Mouse (Mus musculus) lung, adult 2 months (tissue): ENCODE measurements around the gene Mcf2l. TPM values are rescaled to one million over a fixed set of nuclear protein-coding genes. Genes with fewer than 3 reads are reported as not detected.

ENCODE experiments used
- DNase-seq: peaks from one replicate; pipeline ENCODE4 v3.0.0; 2022
- H3K4me1 ChIP-seq: fragments of 200-500 bp; 2 replicates; pipeline ENCODE4 v1.6.1; 2011; ENCODE audit warnings: low read length; ENCODE audit not compliant: control insufficient read depth, insufficient read depth
- H3K4me3 ChIP-seq: fragments of 200-500 bp; replicated peaks from 2 replicates; pipeline ENCODE3; 2011; ENCODE audit warnings: low read depth, mild to moderate bottlenecking, control low read depth, low read length; ENCODE audit errors: extremely low read depth
- CTCF ChIP-seq: fragments of 200-500 bp; IDR thresholded peaks from 2 replicates; pipeline ENCODE4 v1.5.1; 2011; ENCODE audit warnings: mild to moderate bottlenecking, low read length, control low read depth; ENCODE audit not compliant: insufficient read depth
- POLR2A ChIP-seq: fragments of 200-500 bp; IDR thresholded peaks from 2 replicates; pipeline ENCODE4 v1.6.1; 2011; ENCODE audit warnings: low read depth, mild to moderate bottlenecking, control low read depth, low read length, borderline replicate concordance; ENCODE audit errors: extremely low read depth
- WGBS: fragments of 180-500 bp; shearing (Covaris S2); methylation state at CpG from one replicate; pipeline ENCODE4 v1.1.7; 2018; 5-methylcytosine and 5-hydroxymethylcytosine counted together
- polyA plus RNA-seq: library from polyadenylated mRNA; depleted of rRNA; stranded (reverse); fragments of >200 nt; gene quantifications from 2 replicates; pipeline ENCODE4 v1.2.3, GENCODE M21; 2012

Gene Mcf2l
- polyA plus RNA-seq, 1 experiment = 42.8 TPM

DNA sequence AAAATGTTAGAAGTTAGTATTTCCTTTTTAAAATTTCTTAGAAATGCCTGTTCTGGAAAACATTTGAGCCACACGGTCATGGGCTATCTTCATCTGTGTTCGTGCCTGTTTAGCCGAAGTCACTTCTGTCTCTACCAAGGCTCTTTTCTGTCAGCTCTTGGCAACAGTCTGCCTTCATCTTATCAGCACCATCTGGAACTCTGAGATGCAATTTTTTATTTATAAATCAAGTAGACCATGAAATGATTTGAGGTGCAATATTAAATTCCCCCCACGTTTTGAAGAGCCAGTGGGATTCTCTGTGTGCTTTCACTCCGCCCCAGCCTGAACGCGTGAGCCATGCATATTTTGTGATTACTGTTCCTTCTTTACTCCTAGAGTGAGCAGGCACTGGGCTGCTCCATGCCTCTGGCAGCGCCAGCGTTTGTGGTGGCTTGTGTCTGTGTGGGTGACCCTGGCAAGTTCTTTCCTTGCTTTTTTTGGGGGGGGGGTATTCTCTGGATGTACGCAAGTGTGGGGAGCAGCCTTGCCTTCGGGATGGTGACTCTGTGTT, 15.5 kb downstream of the Mcf2l start:
- DNase-seq = no peak
- 83% methylated on average over 11 of the region's 11 CpGs for WGBS

GRCm38 (mm10) chr8:12892882-12893446, 19.4 kb downstream of the Mcf2l start:
- WGBS = 71% methylated on average over 5 of the region's 5 CpGs
- Histone ChIP-seq H3K4me1 (no peaks in the 10 kb centered on the region; the same call in none of the 2 replicates), H3K4me3 (no peak overlapping the region)
- no peak for DNase-seq
- TF ChIP-seq POLR2A (no peak), CTCF (no peak)

More for the DNA sequence above, 15.5 kb downstream of the Mcf2l start:
- no peak for TF ChIP-seq CTCF
- no peak for TF ChIP-seq POLR2A
- H3K4me1 ChIP-seq = no peaks in the 10 kb centered on the region
- no peak overlapping the region for H3K4me3 ChIP-seq

GRCm38 (mm10) chr8:12893797-12894578, 20.4 kb downstream of the Mcf2l start:
- H3K4me1 ChIP-seq = no peaks in the 10 kb centered on the region; the same call in none of the 2 replicates
- TF ChIP-seq CTCF (no peak), POLR2A (no peak)
- H3K4me3 ChIP-seq = no peak overlapping the region
- DNase-seq = no peak
- 85% methylated on average over 12 of the region's 12 CpGs for WGBS

- H3K4me1 ChIP-seq = no peaks in the 10 kb centered on the region; the same call in none of the 2 replicates
- no peak for TF ChIP-seq POLR2A
- TF ChIP-seq CTCF = no peak
- WGBS = 77% methylated on average over 11 of the region's 11 CpGs
- DNase-seq = no peak
- no peak overlapping the region for H3K4me3 ChIP-seq
These were observed 21.4 kb downstream of the Mcf2l start for GRCm38 (mm10) chr8:12894783-12895534.

DNA sequence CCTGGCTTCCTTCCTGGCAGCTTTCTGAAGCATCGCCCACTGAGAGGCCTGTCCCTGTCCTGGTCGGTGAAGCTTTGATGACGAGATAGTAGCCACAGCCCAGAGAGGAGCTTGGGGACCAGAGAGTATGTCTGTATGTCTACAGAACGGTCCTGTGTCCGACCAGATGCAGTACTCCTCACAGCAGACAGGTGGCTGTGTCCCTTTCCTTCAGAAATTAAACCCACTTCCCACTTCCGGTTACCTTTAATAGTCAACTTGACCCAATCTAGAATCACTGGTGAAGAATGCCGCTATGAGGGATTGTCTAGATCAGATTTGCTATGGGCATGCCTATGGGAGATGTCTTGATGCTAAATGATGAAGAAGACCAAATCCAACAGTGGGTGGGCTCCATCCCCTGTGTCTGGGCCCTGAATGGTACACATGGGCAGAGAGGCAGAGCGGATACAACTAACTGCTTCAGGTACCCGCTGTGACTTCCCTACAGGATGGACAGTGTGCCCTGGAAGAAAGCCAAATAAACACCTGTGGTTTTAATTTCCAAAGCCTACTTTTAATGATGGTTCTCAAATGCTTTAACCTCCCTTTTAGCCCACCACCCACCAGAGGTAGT, 22.0 kb downstream of the Mcf2l start:
- H3K4me1 ChIP-seq = no peaks in the 10 kb centered on the region; the same call in none of the 2 replicates
- no peak for DNase-seq
- H3K4me3 ChIP-seq = no peak overlapping the region
- 67% methylated on average over 9 of the region's 9 CpGs for WGBS
- TF ChIP-seq POLR2A = no peak
- 0 out of 2 replicates have a peak, but pooled peaks have one; percentile 19 for TF ChIP-seq CTCF

DNA sequence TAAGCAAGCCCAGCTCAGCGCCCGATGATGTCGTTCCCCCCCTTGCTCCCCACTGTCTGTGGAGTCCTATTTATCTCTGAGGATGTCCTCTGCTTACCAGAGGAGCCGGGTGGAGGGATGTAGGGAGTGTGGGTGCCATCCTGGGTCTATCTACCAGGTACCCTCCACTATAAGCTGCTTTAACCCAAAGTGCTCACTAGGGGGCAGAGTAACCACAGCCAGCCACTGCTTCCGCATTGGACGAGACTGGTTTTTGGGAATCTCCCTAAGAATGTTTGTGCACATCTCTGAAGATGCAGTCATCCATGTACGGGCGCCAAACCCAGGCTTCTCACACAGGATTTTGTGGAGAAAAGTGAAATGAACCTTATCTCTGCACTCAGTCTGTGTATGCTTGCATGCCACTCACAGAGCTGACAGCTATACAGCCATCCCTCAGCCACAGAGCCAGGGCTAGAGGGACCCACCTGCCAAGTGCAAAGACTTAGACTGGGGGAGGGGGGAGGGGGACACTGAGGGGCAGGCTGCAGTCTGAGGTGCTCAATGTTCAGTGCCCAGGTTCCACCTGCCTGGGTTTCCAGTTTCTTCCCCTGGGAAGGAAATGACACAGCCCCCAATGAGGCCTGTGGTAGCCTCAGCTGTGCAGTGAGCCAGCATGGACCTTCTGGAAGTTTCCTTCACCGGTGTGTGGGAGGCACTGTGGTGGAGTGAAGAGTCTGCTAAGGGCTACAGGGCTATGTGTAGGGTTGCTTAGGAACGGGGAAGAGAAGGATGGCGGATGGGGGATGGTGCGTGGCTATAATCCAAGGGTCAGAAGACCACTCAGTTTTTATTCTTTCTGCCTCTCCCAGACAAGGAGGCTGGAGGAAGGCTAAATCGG, 23.1 kb downstream of the Mcf2l start:
- H3K4me3 ChIP-seq = no peak overlapping the region
- peak; percentile 34 for DNase-seq
- H3K4me1 ChIP-seq = no peaks in the 10 kb centered on the region; the same call in none of the 2 replicates
- WGBS = 36% methylated on average over 13 of the region's 13 CpGs
- peak; percentile 88 for TF ChIP-seq CTCF
- TF ChIP-seq POLR2A = no peak

DNA sequence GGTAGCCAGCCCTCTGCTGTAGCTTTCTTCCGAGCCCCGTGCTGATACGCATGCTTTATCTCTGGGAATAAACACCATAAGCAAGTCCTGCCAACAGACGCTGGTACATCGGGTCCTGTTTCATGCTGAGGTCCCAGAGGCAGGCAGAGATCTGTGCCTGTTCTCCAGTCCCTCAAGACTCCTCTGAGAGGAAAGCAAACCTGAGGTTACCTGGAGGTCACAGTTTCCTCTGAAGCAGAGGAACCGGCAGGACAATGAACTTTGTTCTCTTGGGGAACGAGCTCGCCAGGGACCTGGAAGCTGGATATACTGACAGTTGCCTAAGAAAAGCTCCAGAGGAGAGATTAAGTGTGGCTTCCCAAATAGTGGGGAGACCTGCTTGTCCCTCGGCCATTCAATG, 24.2 kb downstream of the Mcf2l start:
- Histone ChIP-seq H3K4me3 (no peak overlapping the region), H3K4me1 (no peaks in the 10 kb centered on the region; the same call in none of the 2 replicates)
- TF ChIP-seq CTCF (no peak), POLR2A (no peak)
- 23% methylated on average over 9 of the region's 9 CpGs for WGBS
- DNase-seq = no peak

DNA sequence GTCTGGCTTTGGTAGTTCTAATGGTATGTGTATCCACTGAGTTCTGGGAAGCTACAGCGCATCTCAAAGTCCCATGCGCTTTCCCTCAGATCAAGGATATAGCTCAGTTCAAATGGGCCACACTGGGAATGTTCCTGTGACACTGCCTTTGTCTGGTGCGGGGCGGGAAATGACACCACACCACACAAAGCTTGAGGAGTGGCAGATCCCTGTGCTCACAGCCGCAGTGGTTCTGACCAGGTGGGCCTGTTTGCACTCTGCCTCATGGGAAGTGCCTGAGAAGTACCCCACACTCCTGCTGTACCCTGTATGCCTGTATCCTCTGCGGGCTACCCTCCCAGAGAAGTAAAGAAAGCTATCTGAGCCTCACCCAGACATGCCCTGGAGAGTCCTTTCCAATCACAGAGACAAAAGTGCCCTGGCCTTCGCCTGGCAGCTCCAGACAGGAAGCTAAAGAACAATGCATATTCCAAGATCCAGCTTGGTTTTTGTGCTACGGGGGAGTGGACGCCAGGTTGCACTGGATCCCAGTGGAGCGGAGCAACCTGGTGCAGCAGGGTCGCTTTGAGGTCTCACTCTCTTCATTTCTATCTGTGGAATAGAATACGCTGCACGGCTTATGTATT, 30.3 kb downstream of the Mcf2l start:
- no peak for DNase-seq
- TF ChIP-seq CTCF (no peak), POLR2A (0 out of 2 replicates have a peak, but pooled peaks have one; percentile 26)
- peaks cover 16% of the 10 kb centered on the region; the same call in 1 of the 2 replicates for H3K4me1 ChIP-seq
- 60% methylated on average over 13 of the region's 13 CpGs for WGBS
- no peak overlapping the region for H3K4me3 ChIP-seq

DNA sequence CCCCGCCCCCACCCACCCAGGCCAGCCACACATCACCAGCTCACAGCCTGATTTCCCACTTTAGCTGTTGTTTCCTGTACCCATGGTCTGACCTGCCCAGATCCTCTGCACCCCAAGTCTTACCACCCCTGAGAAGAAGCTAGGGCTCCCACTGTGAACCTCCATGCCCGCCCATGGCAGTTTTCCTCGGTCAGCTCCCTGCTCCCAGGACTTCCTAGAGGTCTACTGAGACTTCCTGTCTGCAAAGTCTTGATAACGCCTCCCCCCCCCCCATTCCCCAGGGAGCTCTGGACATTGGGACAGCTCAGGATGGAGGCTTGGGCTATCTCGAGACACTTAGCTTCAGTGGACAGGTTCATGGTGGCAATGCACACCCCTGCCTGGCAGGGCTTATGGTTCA, 31.5 kb downstream of the Mcf2l start:
- WGBS = 52% methylated on average over 5 of the region's 5 CpGs
- DNase-seq = no peak
- Histone ChIP-seq H3K4me1 (peaks cover 16% of the 10 kb centered on the region; the same call in 1 of the 2 replicates), H3K4me3 (no peak overlapping the region)
- TF ChIP-seq POLR2A (no peak), CTCF (no peak)
